Mouse (Mus musculus) midbrain, embryonic 12.5 days (tissue): ENCODE results near the gene Crtap. TPM values are rescaled to one million over a fixed set of nuclear protein-coding genes. Genes with fewer than 3 reads are reported as not detected.
"Not testable (repeated sequence)": the region's sequence is repeated elsewhere in the genome, so short reads cannot be mapped to it uniquely, and the experiment has no call there.

Experiments
- ATAC-seq: fragments of 200-750 bp; cut with Nextera tagmentation; 2 replicates; pipeline ENCODE4 v1.8.0; 2017; ENCODE audit warnings: low read depth, moderate TSS enrichment, moderate library complexity; ENCODE audit not compliant: low FRiP score
- H3K27ac ChIP-seq: fragments of 300-500 bp; sonication (generic); replicated peaks from 2 replicates; pipeline ENCODE4 v1.5.1; 2016; ENCODE audit warnings: mild to moderate bottlenecking
- H3K27me3 ChIP-seq: fragments of 300-500 bp; sonication (generic); 2 replicates; pipeline ENCODE4 v1.6.1; 2016; ENCODE audit warnings: mild to moderate bottlenecking
- H3K36me3 ChIP-seq: fragments of 300-500 bp; sonication (generic); 2 replicates; pipeline ENCODE4 v1.6.1; 2016
- H3K4me1 ChIP-seq: fragments of 300-500 bp; sonication (generic); 2 replicates; pipeline ENCODE4 v1.6.1; 2016
- H3K4me2 ChIP-seq: fragments of 300-500 bp; sonication (generic); replicated peaks from 2 replicates; pipeline ENCODE4 v1.6.1; 2016; ENCODE audit warnings: mild to moderate bottlenecking, moderate library complexity
- H3K4me3 ChIP-seq: fragments of 300-500 bp; sonication (generic); 2 replicates; pipeline ENCODE4 v1.5.1; 2016; ENCODE audit warnings: mild to moderate bottlenecking
- H3K9ac ChIP-seq: fragments of 300-500 bp; sonication (generic); replicated peaks from 2 replicates; pipeline ENCODE4 v1.6.1; 2016; ENCODE audit warnings: mild to moderate bottlenecking, moderate library complexity
- H3K9me3 ChIP-seq: fragments of 300-500 bp; sonication (generic); 2 replicates; pipeline ENCODE4 v1.6.1; 2016; ENCODE audit warnings: mild to moderate bottlenecking
- WGBS: fragments of 180-500 bp; shearing (Covaris S2); methylation state at CpG from one replicate; pipeline ENCODE4 v1.1.7; 2016; 5-methylcytosine and 5-hydroxymethylcytosine counted together
- polyA plus RNA-seq: library from polyadenylated mRNA; unstranded; fragments of >200 nt; fragmentation: Nextera tagmentation; extraction: Ambion mirVana; gene quantifications from 2 replicates; pipeline ENCODE4 v1.2.1, GENCODE M21; 2016

The Crtap gene
- polyA plus RNA-seq, 1 experiment from 2014 or later, result 48.3 TPM

GRCm38 (mm10) chr9:114377168-114377567 is 13.3 kb downstream of the Crtap start:
- ATAC-seq, result no peak
- no peak overlapping the region for H3K27ac ChIP-seq
- WGBS, result 96% methylated on average over 10 of the region's 10 CpGs
- H3K9ac ChIP-seq, result no peak overlapping the region
- no peak overlapping the region for H3K4me3 ChIP-seq
- H3K27me3 ChIP-seq, result no peaks in the 10 kb centered on the region
- H3K4me1 ChIP-seq, result no peaks in the 10 kb centered on the region
- H3K9me3 ChIP-seq, result no peaks in the 10 kb centered on the region
- H3K36me3 ChIP-seq, result no peaks in the 10 kb centered on the region
- H3K4me2 ChIP-seq, result no peak overlapping the region

GRCm38 (mm10) chr9:114375276-114375962 is 15.1 kb downstream of the Crtap start:
- Histone ChIP-seq H3K4me3 (no peak overlapping the region), H3K36me3 (no peaks in the 10 kb centered on the region), H3K4me1 (no peaks in the 10 kb centered on the region), H3K9ac (no peak overlapping the region), H3K9me3 (no peaks in the 10 kb centered on the region), H3K27ac (no peak overlapping the region), H3K4me2 (no peak overlapping the region), H3K27me3 (no peaks in the 10 kb centered on the region)
- 93% methylated on average over 10 of the region's 10 CpGs for WGBS
- no peak for ATAC-seq

DNA sequence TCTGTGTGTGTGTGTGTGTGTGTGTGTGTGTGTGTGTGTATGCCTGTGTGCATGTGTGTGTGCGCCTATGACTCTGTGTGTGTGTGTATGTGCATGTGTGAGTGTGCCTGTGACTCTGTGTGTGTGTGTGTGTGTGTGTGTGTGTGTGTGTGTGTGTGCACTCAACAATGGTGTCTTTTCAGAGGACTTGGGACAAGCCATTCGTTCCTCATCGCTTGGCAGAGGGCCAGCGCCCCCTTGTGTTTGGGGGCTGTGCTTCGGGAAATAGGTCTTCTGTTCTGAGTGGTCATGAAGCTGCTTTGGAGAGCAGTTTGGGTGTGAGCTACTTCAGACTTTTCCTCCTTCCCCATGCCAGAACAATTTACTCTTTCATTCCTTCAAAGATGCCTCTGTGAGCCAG is 18.8 kb downstream of the Crtap start:
- H3K27me3 ChIP-seq, result peaks cover 15% of the 10 kb centered on the region
- not testable (repeated sequence) for H3K9ac ChIP-seq, H3K4me2 ChIP-seq, H3K9me3 ChIP-seq, H3K4me1 ChIP-seq, H3K36me3 ChIP-seq, H3K27ac ChIP-seq, ATAC-seq, H3K4me3 ChIP-seq
- 38% methylated on average over 5 of the region's 5 CpGs for WGBS

DNA sequence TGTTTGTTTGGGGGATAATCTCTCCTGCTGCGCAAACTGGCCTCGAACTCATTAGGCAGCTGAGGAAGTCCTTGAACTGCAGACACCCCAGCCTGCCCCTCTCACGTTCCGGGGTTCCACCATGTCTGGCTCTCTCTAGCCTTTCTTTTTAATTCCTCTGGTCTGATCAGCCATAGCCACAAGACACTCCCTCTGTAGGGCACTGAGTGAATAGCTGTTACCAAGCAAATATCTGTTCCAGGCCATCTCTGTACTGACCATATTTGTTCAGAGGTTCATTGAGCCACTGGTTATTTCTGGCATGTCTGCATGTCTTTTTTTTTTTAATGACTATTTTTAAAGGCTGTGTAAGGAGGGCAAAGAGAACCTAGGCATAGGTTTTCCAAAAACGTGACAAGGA is 21.1 kb downstream of the Crtap start:
- not testable (repeated sequence) for H3K4me3 ChIP-seq, H3K4me1 ChIP-seq, H3K36me3 ChIP-seq, H3K9me3 ChIP-seq, H3K9ac ChIP-seq, H3K4me2 ChIP-seq, H3K27ac ChIP-seq, ATAC-seq
- peaks cover 15% of the 10 kb centered on the region for H3K27me3 ChIP-seq
- 53% methylated on average over 5 of the region's 5 CpGs for WGBS

GRCm38 (mm10) chr9:114368471-114368858 is 22.0 kb downstream of the Crtap start:
- H3K4me2 ChIP-seq, result peak overlapping the region; percentile 74
- H3K27ac ChIP-seq, result no peak overlapping the region
- peaks cover 3% of the 10 kb centered on the region; the same call in 1 of the 2 replicates for H3K4me1 ChIP-seq
- no peaks in the 10 kb centered on the region for H3K36me3 ChIP-seq
- peak overlapping the region; percentile 46 for H3K4me3 ChIP-seq
- peaks cover 15% of the 10 kb centered on the region for H3K27me3 ChIP-seq
- H3K9me3 ChIP-seq, result no peaks in the 10 kb centered on the region
- H3K9ac ChIP-seq, result peak overlapping the region; percentile 54
- 17% methylated on average over 12 of the region's 12 CpGs for WGBS
- no peak for ATAC-seq

DNA sequence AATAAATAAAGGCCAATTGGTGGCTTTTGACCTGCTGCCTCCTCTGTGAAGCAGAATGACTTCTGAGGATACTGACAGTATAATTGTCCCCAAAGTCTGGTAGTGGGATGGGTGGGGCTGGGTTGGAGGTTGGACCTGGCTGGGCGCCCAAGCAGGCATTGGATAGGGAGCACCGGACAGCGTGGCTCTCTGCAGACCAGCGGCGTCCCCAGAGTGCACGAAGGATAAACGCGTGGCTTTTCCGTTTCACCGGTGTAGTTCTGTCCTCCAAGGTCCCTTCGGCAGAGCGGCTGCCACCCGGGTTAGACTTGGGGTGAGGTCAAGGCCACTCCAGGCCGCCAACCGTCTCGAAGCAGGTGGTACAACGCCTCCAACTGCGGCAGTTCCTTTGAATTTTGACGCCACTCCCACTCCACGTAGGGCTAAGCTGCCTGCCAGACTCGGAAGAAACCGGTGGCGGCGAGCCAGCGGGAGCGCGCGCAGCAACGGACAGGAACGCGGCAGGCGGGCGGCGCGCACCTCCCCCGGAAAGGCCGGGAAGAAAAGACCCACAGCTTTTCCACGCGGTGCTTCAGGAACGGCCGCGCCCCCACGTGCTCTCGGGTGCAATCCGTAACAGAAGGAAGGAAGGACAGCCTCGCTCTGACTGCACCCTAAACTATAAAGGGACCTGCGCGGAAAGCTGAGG is 22.5 kb downstream of the Crtap start:
- Histone ChIP-seq H3K4me3 (peak overlapping the region; percentile 46), H3K4me1 (peaks cover 3% of the 10 kb centered on the region; the same call in 1 of the 2 replicates), H3K36me3 (no peaks in the 10 kb centered on the region), H3K4me2 (peak overlapping the region; percentile 74), H3K27ac (no peak overlapping the region), H3K27me3 (peaks cover 15% of the 10 kb centered on the region), H3K9me3 (no peaks in the 10 kb centered on the region), H3K9ac (peak overlapping the region; percentile 54)
- WGBS, result under 1% methylated on average over 48 of the region's 48 CpGs
- ATAC-seq, result peak; percentile 85

GRCm38 (mm10) chr9:114329855-114330254 is 60.6 kb downstream of the Crtap start, which contains the start of gene Bcl2a1c:
Gene Bcl2a1c (plus strand): TSS chr9:114330135.
- not testable (repeated sequence) for H3K4me1 ChIP-seq, H3K27ac ChIP-seq, H3K36me3 ChIP-seq, H3K9me3 ChIP-seq, ATAC-seq, H3K9ac ChIP-seq, H3K4me2 ChIP-seq, H3K4me3 ChIP-seq, H3K27me3 ChIP-seq
- WGBS, result 84% methylated on average over 9 of the region's 9 CpGs

- not testable (repeated sequence) for H3K27me3 ChIP-seq, H3K4me1 ChIP-seq, H3K36me3 ChIP-seq, H3K4me2 ChIP-seq, ATAC-seq, H3K9me3 ChIP-seq, H3K27ac ChIP-seq, H3K4me3 ChIP-seq, H3K9ac ChIP-seq
These were observed 62.1 kb downstream of the Crtap start for GRCm38 (mm10) chr9:114328332-114328731.

- Histone ChIP-seq H3K4me2 (no peak overlapping the region), H3K36me3 (no peaks in the 10 kb centered on the region), H3K27ac (no peak overlapping the region), H3K4me1 (no peaks in the 10 kb centered on the region), H3K4me3 (no peak overlapping the region), H3K9ac (no peak overlapping the region), H3K9me3 (no peaks in the 10 kb centered on the region), H3K27me3 (no peaks in the 10 kb centered on the region)
- ATAC-seq, result no peak
- 66% methylated on average over 3 of the region's 3 CpGs for WGBS
These were observed 64.3 kb downstream of the Crtap start for GRCm38 (mm10) chr9:114326011-114326748.

Other genes with a start within 250 kb of the Crtap start
- not detected in 2 replicates for gene Bcl2a1c, start 60.5 kb downstream of the Crtap start, polyA plus RNA-seq
- gene Glb1, start 10.4 kb upstream of the Crtap start, polyA plus RNA-seq, result 23.0 and 24.6 TPM in 2 replicates
- 8.7 TPM in 2 replicates for gene Tmppe, start 10.4 kb upstream of the Crtap start, polyA plus RNA-seq
- not detected in 2 replicates for gene Ccr4, start 114.2 kb upstream of the Crtap start, polyA plus RNA-seq
- 0.43 and 0.45 TPM in 2 replicates for gene C130032M10Rik, start 125.0 kb upstream of the Crtap start, polyA plus RNA-seq
- 0.61 and 0.80 TPM in 2 replicates for gene Trim71, start 173.7 kb upstream of the Crtap start, polyA plus RNA-seq
- gene Cnot10, start 249.5 kb upstream of the Crtap start, polyA plus RNA-seq, result 66.8 and 71.1 TPM in 2 replicates